Mouse (Mus musculus): ENCODE measurements around the gene Acbd6. TPM values are rescaled to one million over a fixed set of nuclear protein-coding genes. Genes with fewer than 3 reads are reported as not detected.

Acbd6 gene
- total RNA-seq (2023; ENCODE audit: inconsistent age) = 50.9 to 58.8 TPM (median 54.2 TPM) in 4 replicates

GRCm38 (mm10) chr1:155558012-155558842 is at the start of gene Acbd6:
Gene Acbd6 (plus strand): TSS chr1:155558120.

Other genes with a start within 250 kb of the Acbd6 start
- 54.5 to 62.6 TPM (median 60.5 TPM) in 4 replicates for gene Xpr1, start 140.7 kb upstream of the Acbd6 start, total RNA-seq (2023; ENCODE audit: inconsistent age)
- not detected in 4 replicates for gene Lhx4, start 193.6 kb downstream of the Acbd6 start, total RNA-seq (2023; ENCODE audit: inconsistent age)

All from B cell, adult (primary cell).